Mouse (Mus musculus): ENCODE measurements around the gene Wdr74. TPM values are rescaled to one million over a fixed set of nuclear protein-coding genes. Genes with fewer than 3 reads are reported as not detected.

The Wdr74 gene
- total RNA-seq, 2 experiments from 2014 or later, result 30.3 to 31.1 TPM

- DNase-seq, result no peak
Measured at GRCm38 (mm10) chr19:8747368-8747767, 11.7 kb downstream of the Wdr74 start.

GRCm38 (mm10) chr19:8755652-8756051, 20.0 kb downstream of the Wdr74 start:
- DNase-seq, result no peak

- peak; percentile 96 for DNase-seq
Measured at GRCm38 (mm10) chr19:8756635-8757387, 21.2 kb downstream of the Wdr74 start, which contains the start of gene Nxf1. TSS of gene Nxf1 (plus strand) at chr19:8757073.

- no peak for DNase-seq
Measured at GRCm38 (mm10) chr19:8757471-8757998, 21.9 kb downstream of the Wdr74 start.

- no peak for DNase-seq
Measured at GRCm38 (mm10) chr19:8758899-8759298, 23.3 kb downstream of the Wdr74 start.

GRCm38 (mm10) chr19:8760757-8761156, 25.1 kb downstream of the Wdr74 start:
- peak; percentile 12 for DNase-seq

- DNase-seq, result no peak
Measured at GRCm38 (mm10) chr19:8763276-8763675, 27.6 kb downstream of the Wdr74 start.

- DNase-seq, result no peak
Measured at GRCm38 (mm10) chr19:8765562-8765961, 29.9 kb downstream of the Wdr74 start.

GRCm38 (mm10) chr19:8770567-8771270, 35.1 kb downstream of the Wdr74 start, which contains the start of gene Tmem223:
TSS of gene Tmem223 (plus strand) at chr19:8770996.
- DNase-seq, result peak; percentile 88

- DNase-seq, result no peak
Measured at GRCm38 (mm10) chr19:8772996-8773395, 37.4 kb downstream of the Wdr74 start.

GRCm38 (mm10) chr19:8773409-8773808, 37.8 kb downstream of the Wdr74 start:
- no peak for DNase-seq

GRCm38 (mm10) chr19:8774086-8774835, 38.6 kb downstream of the Wdr74 start, which contains the start of gene Tmem179b:
TSS of gene Tmem179b (minus strand) at chr19:8774467.
- peak; percentile 97 for DNase-seq

GRCm38 (mm10) chr19:8774951-8775421, 39.4 kb downstream of the Wdr74 start:
- no peak for DNase-seq

- DNase-seq, result peak; percentile 90
Measured at GRCm38 (mm10) chr19:8786008-8786781, 50.6 kb downstream of the Wdr74 start, which contains the start of gene Taf6l. TSS of gene Taf6l (minus strand) at chr19:8786417.

- DNase-seq, result no peak
Measured at GRCm38 (mm10) chr19:8788521-8788920, 52.9 kb downstream of the Wdr74 start.

GRCm38 (mm10) chr19:8789171-8789570, 53.5 kb downstream of the Wdr74 start:
- no peak for DNase-seq

- no peak for DNase-seq
Measured at GRCm38 (mm10) chr19:8790171-8790570, 54.5 kb downstream of the Wdr74 start.
